Mouse (Mus musculus) midbrain, embryonic 15.5 days (tissue): ENCODE data around the gene Cant1. TPM values are rescaled to one million over a fixed set of nuclear protein-coding genes. Genes with fewer than 3 reads are reported as not detected.
"Not testable (repeated sequence)": the region's sequence is repeated elsewhere in the genome, so short reads cannot be mapped to it uniquely, and the experiment has no call there.

Experiments used
- ATAC-seq: fragments of 200-750 bp; cut with Nextera tagmentation; replicated peaks from 2 replicates; pipeline ENCODE4 v1.8.0; 2017; ENCODE audit warnings: moderate TSS enrichment
- H3K27ac ChIP-seq: fragments of 300-500 bp; sonication (generic); 2 replicates; pipeline ENCODE4 v1.5.1; 2015; ENCODE audit warnings: mild to moderate bottlenecking, inconsistent platforms
- H3K27me3 ChIP-seq: fragments of 300-500 bp; sonication (generic); replicated peaks from 2 replicates; pipeline ENCODE4 v1.6.1; 2015; ENCODE audit warnings: inconsistent platforms
- H3K36me3 ChIP-seq: fragments of 300-500 bp; sonication (generic); replicated peaks from 2 replicates; pipeline ENCODE4 v1.6.1; 2015; ENCODE audit warnings: inconsistent platforms
- H3K4me1 ChIP-seq: fragments of 300-500 bp; sonication (generic); 2 replicates; pipeline ENCODE4 v1.6.1; 2015; ENCODE audit warnings: inconsistent platforms
- H3K4me2 ChIP-seq: fragments of 300-500 bp; sonication (generic); 2 replicates; pipeline ENCODE4 v1.6.1; 2015; ENCODE audit warnings: inconsistent platforms, mild to moderate bottlenecking, moderate library complexity
- H3K4me3 ChIP-seq: fragments of 300-500 bp; sonication (generic); 2 replicates; pipeline ENCODE4 v1.5.1; 2015; ENCODE audit warnings: mild to moderate bottlenecking, inconsistent platforms
- H3K9ac ChIP-seq: fragments of 300-500 bp; sonication (generic); 2 replicates; pipeline ENCODE4 v1.6.1; 2015; ENCODE audit warnings: mild to moderate bottlenecking, inconsistent platforms
- H3K9me3 ChIP-seq: fragments of 300-500 bp; sonication (generic); 2 replicates; pipeline ENCODE4 v1.6.1; 2016; ENCODE audit warnings: inconsistent platforms
- WGBS: fragments of 180-500 bp; shearing (Covaris S2); methylation state at CpG from one replicate; pipeline ENCODE4 v1.1.7; 2015; ENCODE audit warnings: mixed read lengths; 5-methylcytosine and 5-hydroxymethylcytosine counted together
- polyA plus RNA-seq: library from polyadenylated mRNA; unstranded; fragments of >200 nt; fragmentation: Nextera tagmentation; extraction: Ambion mirVana; gene quantifications from 2 replicates; pipeline ENCODE4 v1.2.1, GENCODE M21; 2015

Cant1 gene
- polyA plus RNA-seq, 1 experiment from 2014 or later = 30.6 TPM

- no peaks in the 10 kb centered on the region for H3K4me1 ChIP-seq
- peaks cover 12% of the 10 kb centered on the region; the same call in 1 of the 2 replicates for H3K36me3 ChIP-seq
- H3K9ac ChIP-seq = no peak within 1 kb of the TSS
- no peak for ATAC-seq
- no peaks in the 10 kb centered on the region for H3K27me3 ChIP-seq
- no peak within 1 kb of the TSS for H3K4me3 ChIP-seq
- no peak within 1 kb of the TSS for H3K27ac ChIP-seq
- 61% methylated on average over 7 of the region's 7 CpGs for WGBS
- no peak within 1 kb of the TSS for H3K4me2 ChIP-seq
- no peaks in the 10 kb centered on the region for H3K9me3 ChIP-seq
Observed at GRCm38 (mm10) chr11:118401760-118402280, 17.1 kb downstream of the Cant1 start, which contains the start of gene Lgals3bp. Lgals3bp (minus strand) TSS chr11:118402092.

DNA sequence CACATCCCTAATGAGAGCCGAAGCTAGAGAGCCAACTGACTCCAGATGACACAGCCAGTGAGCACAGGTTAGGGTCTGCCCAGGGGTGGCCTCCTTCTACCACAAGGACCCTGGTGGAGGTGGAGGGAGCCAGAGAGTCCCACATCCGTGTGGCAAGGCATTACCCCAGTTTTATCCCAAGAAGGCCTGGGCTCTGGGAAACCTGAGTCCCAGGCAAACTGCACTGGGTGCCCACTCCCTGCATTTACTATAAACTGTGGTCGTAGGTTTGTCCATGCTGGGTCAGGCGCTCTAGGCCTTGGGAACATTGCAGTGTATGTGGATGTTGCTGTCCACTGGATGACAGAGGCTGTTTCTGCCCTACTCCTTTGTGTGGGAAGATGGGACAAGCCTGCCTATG, 17.7 kb downstream of the Cant1 start:
- H3K27me3 ChIP-seq = no peaks in the 10 kb centered on the region
- no peaks in the 10 kb centered on the region for H3K4me1 ChIP-seq
- 85% methylated on average over 4 of the region's 4 CpGs for WGBS
- H3K4me2 ChIP-seq = no peak overlapping the region
- no peak overlapping the region for H3K27ac ChIP-seq
- no peak overlapping the region for H3K9ac ChIP-seq
- H3K36me3 ChIP-seq = 0 out of 2 replicates have a peak, but pooled peaks cover 8% of the 10 kb centered on the region
- no peaks in the 10 kb centered on the region for H3K9me3 ChIP-seq
- no peak for ATAC-seq
- H3K4me3 ChIP-seq = no peak overlapping the region

DNA sequence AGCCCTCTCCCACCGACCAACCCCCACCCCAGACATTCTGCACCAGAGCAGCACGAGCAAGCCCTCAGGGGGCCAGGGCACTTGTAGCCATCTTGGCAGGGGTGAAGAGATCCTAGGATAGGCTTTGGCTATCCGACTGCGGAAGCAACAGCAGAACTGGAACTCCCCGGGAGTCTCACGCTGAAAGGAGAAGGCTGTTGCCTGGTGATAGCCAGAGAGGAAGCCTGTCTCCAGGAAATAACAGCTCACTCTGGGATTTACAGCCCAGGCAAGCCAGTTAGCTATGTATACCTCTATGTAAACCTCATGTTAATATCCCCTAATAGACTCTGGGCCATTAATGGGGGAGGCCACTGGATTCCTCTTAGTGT, 18.3 kb downstream of the Cant1 start:
- H3K4me2 ChIP-seq = no peak overlapping the region
- ATAC-seq = no peak
- H3K4me1 ChIP-seq = no peaks in the 10 kb centered on the region
- WGBS = 44% methylated on average over 6 of the region's 6 CpGs
- no peak overlapping the region for H3K4me3 ChIP-seq
- H3K36me3 ChIP-seq = 0 out of 2 replicates have a peak, but pooled peaks cover 2% of the 10 kb centered on the region
- H3K27ac ChIP-seq = no peak overlapping the region
- no peak overlapping the region for H3K9ac ChIP-seq
- H3K27me3 ChIP-seq = no peaks in the 10 kb centered on the region
- no peaks in the 10 kb centered on the region for H3K9me3 ChIP-seq

GRCm38 (mm10) chr11:118399891-118400565, 18.9 kb downstream of the Cant1 start:
- no peaks in the 10 kb centered on the region for H3K4me1 ChIP-seq
- WGBS = 69% methylated on average over 5 of the region's 5 CpGs
- H3K27me3 ChIP-seq = no peaks in the 10 kb centered on the region
- H3K9ac ChIP-seq = no peak overlapping the region
- no peak for ATAC-seq
- H3K27ac ChIP-seq = no peak overlapping the region
- no peak overlapping the region for H3K4me3 ChIP-seq
- no peaks in the 10 kb centered on the region for H3K36me3 ChIP-seq
- H3K9me3 ChIP-seq = no peaks in the 10 kb centered on the region
- H3K4me2 ChIP-seq = no peak overlapping the region

DNA sequence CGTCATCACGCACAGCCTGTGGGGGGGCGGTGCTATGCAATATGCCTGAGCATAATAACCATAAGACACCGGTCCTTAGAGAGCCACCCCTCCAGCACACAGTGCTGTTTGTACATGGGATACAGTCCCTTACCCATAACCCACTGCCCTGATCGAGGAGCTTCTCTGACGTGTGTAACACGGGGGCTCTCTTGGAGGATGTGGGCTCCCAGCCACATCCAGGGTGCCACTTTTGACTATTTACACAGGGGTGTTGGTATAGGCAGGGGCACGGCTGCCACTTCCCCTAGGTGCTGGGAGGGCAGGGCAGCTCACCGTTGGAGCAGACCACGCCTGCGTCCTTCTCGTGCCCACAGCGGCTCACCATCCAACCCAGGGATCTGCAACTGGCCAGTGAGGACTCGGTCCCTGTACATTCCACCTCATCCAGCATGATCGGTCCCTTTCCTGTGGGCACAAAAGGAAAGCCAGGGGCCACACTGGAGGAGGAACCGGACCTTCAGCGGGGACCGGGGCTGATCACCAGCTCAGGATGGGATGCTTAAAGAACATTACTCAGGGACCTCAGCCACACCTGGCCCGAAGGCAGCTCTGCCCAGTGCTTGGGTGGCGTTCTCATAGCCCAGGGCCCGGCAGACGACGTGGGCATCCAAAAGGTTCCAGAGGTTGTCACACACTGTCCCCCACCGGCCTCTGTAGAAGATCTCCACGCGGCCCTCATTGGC, 20.9 kb downstream of the Cant1 start:
- no peaks in the 10 kb centered on the region for H3K36me3 ChIP-seq
- H3K27ac ChIP-seq = no peak overlapping the region
- no peaks in the 10 kb centered on the region for H3K4me1 ChIP-seq
- H3K9ac ChIP-seq = no peak overlapping the region
- H3K9me3 ChIP-seq = no peaks in the 10 kb centered on the region
- H3K4me3 ChIP-seq = no peak overlapping the region
- WGBS = 95% methylated on average over 26 of the region's 26 CpGs
- H3K4me2 ChIP-seq = no peak overlapping the region
- ATAC-seq = no peak
- H3K27me3 ChIP-seq = no peaks in the 10 kb centered on the region

DNA sequence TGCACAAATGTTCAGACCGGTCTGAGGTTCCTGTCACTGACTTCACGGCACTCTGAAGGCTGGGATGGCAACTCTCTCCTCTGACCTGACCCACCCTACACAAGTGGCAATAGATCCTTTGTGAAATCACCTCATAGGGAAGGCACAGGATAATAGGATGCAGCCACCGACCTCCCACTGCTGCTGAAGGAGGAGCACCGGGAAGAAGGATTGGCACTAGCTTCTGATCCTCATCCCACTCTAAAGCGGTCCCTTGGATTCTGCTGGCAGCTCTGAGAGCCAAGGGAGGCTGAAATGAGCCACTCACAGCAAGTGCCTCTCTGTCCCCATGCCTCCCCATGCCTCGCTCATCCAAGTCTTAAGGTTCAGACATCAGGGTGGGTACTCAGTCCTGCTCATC, 24.3 kb downstream of the Cant1 start:
- H3K27me3 ChIP-seq = no peaks in the 10 kb centered on the region
- no peak overlapping the region for H3K9ac ChIP-seq
- no peaks in the 10 kb centered on the region for H3K9me3 ChIP-seq
- no peak overlapping the region for H3K4me3 ChIP-seq
- H3K27ac ChIP-seq = no peak overlapping the region
- H3K4me1 ChIP-seq = no peaks in the 10 kb centered on the region
- 62% methylated on average over 6 of the region's 6 CpGs for WGBS
- no peak overlapping the region for H3K4me2 ChIP-seq
- ATAC-seq = no peak
- H3K36me3 ChIP-seq = no peaks in the 10 kb centered on the region

- Histone ChIP-seq H3K9ac (no peak overlapping the region), H3K4me2 (no peak overlapping the region), H3K4me3 (no peak overlapping the region), H3K27me3 (no peaks in the 10 kb centered on the region), H3K27ac (no peak overlapping the region), H3K9me3 (no peaks in the 10 kb centered on the region), H3K4me1 (no peaks in the 10 kb centered on the region), H3K36me3 (no peaks in the 10 kb centered on the region)
- WGBS = 85% methylated on average over 5 of the region's 5 CpGs
- no peak for ATAC-seq
Observed at GRCm38 (mm10) chr11:118393991-118394390, 24.9 kb downstream of the Cant1 start.

DNA sequence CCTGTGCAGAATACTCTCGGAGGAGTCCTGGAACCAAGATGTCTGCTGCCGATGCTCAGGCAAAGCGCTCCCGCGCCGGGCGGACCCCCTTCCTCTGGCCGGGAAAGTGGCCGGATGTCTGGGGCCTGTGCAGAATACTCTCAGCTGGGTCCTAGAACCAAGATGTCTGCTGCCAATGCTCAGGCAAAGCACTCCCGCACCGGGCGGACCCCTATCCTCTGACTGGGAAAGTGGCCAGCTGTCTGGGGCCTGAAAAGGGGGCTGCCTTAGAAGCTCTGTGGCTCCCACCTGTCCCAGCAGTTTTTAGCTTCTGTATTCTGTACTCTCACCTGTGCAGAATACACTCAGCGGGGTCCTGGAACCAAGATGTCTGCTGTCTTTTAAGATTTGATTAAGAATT, 31.1 kb downstream of the Cant1 start:
- H3K9ac ChIP-seq, H3K4me2 ChIP-seq, H3K27me3 ChIP-seq, H3K27ac ChIP-seq, H3K4me3 ChIP-seq, ATAC-seq, H3K4me1 ChIP-seq, H3K36me3 ChIP-seq, H3K9me3 ChIP-seq: not testable (repeated sequence)
- 91% methylated on average over 13 of the region's 13 CpGs for whole genome bisulfite sequencing

GRCm38 (mm10) chr11:118379251-118380009, 39.5 kb downstream of the Cant1 start:
- ATAC-seq = no peak; the same call in 1 of the 2 replicates
- Histone ChIP-seq H3K27me3 (no peaks in the 10 kb centered on the region), H3K4me3 (no peak overlapping the region), H3K36me3 (no peaks in the 10 kb centered on the region), H3K27ac (no peak overlapping the region), H3K4me1 (peaks cover 6% of the 10 kb centered on the region), H3K4me2 (no peak overlapping the region), H3K9me3 (no peaks in the 10 kb centered on the region), H3K9ac (no peak overlapping the region)
- 51% methylated on average over 11 of the region's 11 CpGs for WGBS

GRCm38 (mm10) chr11:118378656-118379055, 40.2 kb downstream of the Cant1 start:
- Histone ChIP-seq H3K27ac (no peak overlapping the region), H3K9me3 (no peaks in the 10 kb centered on the region), H3K4me2 (no peak overlapping the region), H3K9ac (no peak overlapping the region), H3K4me3 (no peak overlapping the region), H3K36me3 (no peaks in the 10 kb centered on the region), H3K27me3 (no peaks in the 10 kb centered on the region), H3K4me1 (peaks cover 6% of the 10 kb centered on the region)
- ATAC-seq = no peak
- 88% methylated on average over 6 of the region's 6 CpGs for WGBS

DNA sequence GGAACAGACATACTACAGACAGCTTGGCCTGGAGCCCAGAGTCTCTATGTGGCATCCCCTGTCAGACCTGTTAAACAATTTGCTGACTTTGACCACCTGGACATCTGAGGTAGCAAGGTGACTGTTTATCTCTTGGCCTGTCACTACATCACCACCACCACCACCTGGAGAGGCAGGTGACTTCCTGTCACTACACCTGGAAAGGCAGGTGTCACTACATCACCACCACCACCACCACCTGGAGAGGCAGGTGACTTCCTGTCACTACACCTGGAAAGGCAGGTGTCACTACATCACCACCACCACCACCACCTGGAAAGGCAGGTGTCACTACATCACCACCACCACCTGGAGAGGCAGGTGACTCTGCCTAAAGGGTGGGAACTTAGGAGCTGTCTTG, 42.6 kb downstream of the Cant1 start:
- H3K4me2 ChIP-seq, H3K4me3 ChIP-seq, H3K27ac ChIP-seq, H3K27me3 ChIP-seq, H3K36me3 ChIP-seq, H3K4me1 ChIP-seq, H3K9ac ChIP-seq, H3K9me3 ChIP-seq, ATAC-seq: not testable (repeated sequence)

DNA sequence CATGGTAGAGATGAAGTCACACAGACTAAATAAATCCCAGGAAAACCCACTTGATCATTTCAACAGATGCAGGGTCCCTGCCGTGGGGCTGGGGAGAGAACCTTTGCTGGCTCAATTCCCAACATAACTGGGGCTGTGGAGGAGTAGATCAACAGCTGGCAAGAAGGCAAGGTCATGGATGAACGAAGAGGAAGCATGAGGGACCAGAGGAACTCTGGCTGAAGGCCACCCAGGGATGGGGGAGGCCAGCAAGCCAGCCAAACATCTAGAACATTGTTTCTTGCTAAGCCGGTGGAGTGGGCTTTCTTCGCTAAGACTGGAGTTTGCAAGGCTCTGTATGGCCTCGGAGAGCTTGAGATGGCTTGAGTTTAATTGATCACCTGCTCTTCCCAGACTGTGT, 43.0 kb downstream of the Cant1 start:
- no peak for ATAC-seq
- no peaks in the 10 kb centered on the region for H3K36me3 ChIP-seq
- no peaks in the 10 kb centered on the region for H3K9me3 ChIP-seq
- H3K4me1 ChIP-seq = peaks cover 6% of the 10 kb centered on the region
- H3K4me3 ChIP-seq = no peak overlapping the region
- no peaks in the 10 kb centered on the region for H3K27me3 ChIP-seq
- H3K27ac ChIP-seq = no peak overlapping the region
- WGBS = 86% methylated on average over 5 of the region's 5 CpGs
- H3K9ac ChIP-seq = no peak overlapping the region
- H3K4me2 ChIP-seq = no peak overlapping the region
